Mouse (Mus musculus): Measurements from ENCODE around the gene Lrrc75b.
"Not testable (repeated sequence)": the region's sequence is repeated elsewhere in the genome, so short reads cannot be mapped to it uniquely, and the experiment has no call there.

DNA sequence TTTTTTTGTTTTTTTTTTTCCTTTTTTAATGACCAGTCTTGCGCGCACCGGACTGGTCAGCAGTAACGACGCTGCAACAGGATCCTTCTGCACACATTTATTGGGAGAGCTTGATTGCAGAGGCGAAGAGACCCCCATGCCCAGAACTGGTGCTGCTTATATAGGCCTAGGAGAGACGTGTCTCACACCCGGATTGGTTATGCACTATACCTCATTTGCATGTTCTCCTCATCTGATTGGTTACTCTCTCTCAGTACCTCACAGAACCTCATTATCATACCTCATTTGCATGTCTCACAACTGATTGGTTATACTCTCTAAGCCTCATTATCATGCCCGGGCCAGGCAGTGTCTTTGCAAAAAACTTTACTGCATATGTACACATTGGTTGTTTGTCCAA lies 34.7 kb downstream of the Lrrc75b start:
- not testable (repeated sequence) for TF ChIP-seq CTCF, EP300 (IDR thresholded peaks at IDR 0.05; ENCODE audit: low read depth)

Measured in liver, embryonic 14.5 days (tissue).